Mouse (Mus musculus) MEL (cell line): ENCODE results near the gene Mtx1. TPM values are rescaled to one million over a fixed set of nuclear protein-coding genes. Genes with fewer than 3 reads are reported as not detected.

Experiments
- DNase-seq: peaks from one replicate; pipeline ENCODE4 v3.0.0; 2011; ENCODE audit warnings: low read depth, low spot score
- H3K27ac ChIP-seq: 2 replicates; pipeline ENCODE4 v1.5.1; 2012; ENCODE audit warnings: low read depth, mild to moderate bottlenecking, control low read depth, low read length, moderate library complexity; ENCODE audit not compliant: control insufficient read depth
- H3K27me3 ChIP-seq, 2 experiments: fragments of 150-350 bp in 1 of 2; sonication (generic) in 1 of 2; 2 replicates each; pipeline ENCODE4 v1.6.1; 2012; ENCODE audit warnings: low read length in 2 of 2, mild to moderate bottlenecking in 2 of 2, improper control_type of control experiment in 1 of 2, moderate library complexity in 1 of 2; ENCODE audit not compliant: insufficient read depth in 2 of 2, control insufficient read depth in 1 of 2
- H3K36me3 ChIP-seq, 2 experiments: 2 replicates each; pipeline ENCODE4 v1.6.1; 2012 to 2014; ENCODE audit warnings: low read length in 2 of 2, improper control_type of control experiment in 1 of 2, inconsistent platforms in 1 of 2, mild to moderate bottlenecking in 1 of 2; ENCODE audit not compliant: insufficient read depth in 2 of 2, control insufficient read depth in 1 of 2
- H3K4me1 ChIP-seq, 2 experiments: fragments of 150-350 bp in 1 of 2; sonication (generic) in 1 of 2; 2 replicates each; pipeline ENCODE4 v1.6.1; 2012; ENCODE audit warnings: low read length in 2 of 2, improper control_type of control experiment in 1 of 2, mild to moderate bottlenecking in 1 of 2; ENCODE audit not compliant: insufficient read depth in 2 of 2, control insufficient read depth in 1 of 2
- H3K4me3 ChIP-seq, 2 experiments: fragments of 150-350 bp in 1 of 2; sonication (generic) in 1 of 2; 2 replicates each; pipeline ENCODE4 v1.5.1; 2012; ENCODE audit warnings: low read depth in 2 of 2, low read length in 2 of 2, mild to moderate bottlenecking in 2 of 2, moderate library complexity in 2 of 2, control low read depth in 1 of 2, improper control_type of control experiment in 1 of 2; ENCODE audit not compliant: control insufficient read depth in 1 of 2, insufficient read depth in 1 of 2
- H3K79me2 ChIP-seq: 2 replicates; pipeline ENCODE4 v1.6.1; 2012; ENCODE audit warnings: mild to moderate bottlenecking, low read length, moderate library complexity; ENCODE audit not compliant: control insufficient read depth, poor library complexity, insufficient read depth
- H3K9ac ChIP-seq: 2 replicates; pipeline ENCODE4 v1.6.1; 2012; ENCODE audit warnings: low read depth, mild to moderate bottlenecking, control low read depth, low read length, moderate library complexity; ENCODE audit not compliant: control insufficient read depth, poor library complexity, severe bottlenecking
- H3K9me3 ChIP-seq: fragments of 150-350 bp; sonication (generic); replicated peaks from 2 replicates; pipeline ENCODE4 v1.6.1; 2012; ENCODE audit warnings: mild to moderate bottlenecking, low read length, improper control_type of control experiment, moderate library complexity; ENCODE audit not compliant: insufficient read depth
- BHLHE40 ChIP-seq: IDR thresholded peaks from 2 replicates; pipeline ENCODE4 v1.6.1; 2012; ENCODE audit warnings: low read depth, mild to moderate bottlenecking, inconsistent platforms, low read length, improper control_type of control experiment, borderline replicate concordance
- CTCF ChIP-seq, 3 experiments: IDR thresholded peaks in 2 of 3; conservative IDR thresholded peaks in 1 of 3; 2 replicates each; pipeline ENCODE4 v1.5.1; 2011 to 2012; ENCODE audit warnings: low read length in 3 of 3, low read depth in 2 of 3, mild to moderate bottlenecking in 2 of 3, improper control_type of control experiment in 1 of 3, inconsistent platforms in 1 of 3, mixed read lengths in 1 of 3, moderate library complexity in 1 of 3; ENCODE audit not compliant: control insufficient read depth in 1 of 3, insufficient read depth in 1 of 3, poor library complexity in 1 of 3, severe bottlenecking in 1 of 3
- ELF1 ChIP-seq: IDR thresholded peaks from 2 replicates; pipeline ENCODE4 v1.6.1; 2014; ENCODE audit warnings: low read depth, mild to moderate bottlenecking, inconsistent platforms, low read length, improper control_type of control experiment, moderate library complexity
- EP300 ChIP-seq, 2 experiments: IDR thresholded peaks; 2 replicates each; pipeline ENCODE4 v1.6.1; 2011; ENCODE audit warnings: improper control_type of control experiment in 2 of 2, low read length in 2 of 2, low read depth in 1 of 2, mild to moderate bottlenecking in 1 of 2
- GABPA ChIP-seq: IDR thresholded peaks from 2 replicates; pipeline ENCODE4 v1.6.1; 2012; ENCODE audit warnings: low read depth, mild to moderate bottlenecking, inconsistent platforms, low read length, improper control_type of control experiment, moderate library complexity
- JUND ChIP-seq: IDR thresholded peaks from 2 replicates; pipeline ENCODE4 v1.6.1; 2011; ENCODE audit warnings: low read depth, mild to moderate bottlenecking, improper control_type of control experiment, low read length
- MAFK ChIP-seq: IDR thresholded peaks from 2 replicates; pipeline ENCODE4 v1.6.1; 2011; ENCODE audit warnings: low read depth, mild to moderate bottlenecking, low read length, improper control_type of control experiment, borderline replicate concordance
- MEF2A ChIP-seq: IDR thresholded peaks from 2 replicates; pipeline ENCODE4 v1.6.1; 2014; ENCODE audit warnings: low read depth, mild to moderate bottlenecking, inconsistent platforms, low read length, improper control_type of control experiment; ENCODE audit not compliant: poor library complexity, insufficient replicate concordance, severe bottlenecking; ENCODE audit errors: extremely low read depth
- MYB ChIP-seq: IDR thresholded peaks from 2 replicates; pipeline ENCODE4 v1.6.1; 2011; ENCODE audit warnings: mild to moderate bottlenecking, low read depth, low read length, improper control_type of control experiment
- MYC ChIP-seq: IDR thresholded peaks from 2 replicates; pipeline ENCODE4 v1.6.1; 2011; ENCODE audit warnings: low read depth, mild to moderate bottlenecking, low read length, improper control_type of control experiment, moderate library complexity
- NELFE ChIP-seq: IDR thresholded peaks from 2 replicates; pipeline ENCODE4 v1.6.1; 2011; ENCODE audit warnings: low read depth, low read length, improper control_type of control experiment
- NRF1 ChIP-seq: IDR thresholded peaks from 2 replicates; pipeline ENCODE4 v1.6.1; 2014; ENCODE audit warnings: low read depth, mild to moderate bottlenecking, inconsistent platforms, low read length, improper control_type of control experiment, moderate library complexity; ENCODE audit not compliant: poor library complexity, insufficient read depth, severe bottlenecking
- POLR2AphosphoS2 ChIP-seq: IDR thresholded peaks from 2 replicates; pipeline ENCODE4 v1.6.1; 2011; ENCODE audit warnings: low read length, improper control_type of control experiment
- POLR2AphosphoS5 ChIP-seq: IDR thresholded peaks from 2 replicates; pipeline ENCODE4 v1.6.1; 2012; ENCODE audit warnings: low read depth, borderline replicate concordance, mild to moderate bottlenecking, inconsistent platforms, low read length, moderate library complexity, mixed read lengths
- RCOR1 ChIP-seq: IDR thresholded peaks from 2 replicates; pipeline ENCODE4 v1.6.1; 2012; ENCODE audit warnings: low read depth, mild to moderate bottlenecking, inconsistent platforms, low read length, improper control_type of control experiment
- SMC3 ChIP-seq: IDR thresholded peaks from 2 replicates; pipeline ENCODE4 v1.6.1; 2011; ENCODE audit warnings: low read depth, low read length, improper control_type of control experiment
- TBP ChIP-seq: IDR thresholded peaks from 2 replicates; pipeline ENCODE4 v1.8.0; 2011; ENCODE audit warnings: low read depth, low read length, improper control_type of control experiment
- USF1 ChIP-seq: IDR thresholded peaks from 2 replicates; pipeline ENCODE4 v1.6.1; 2014; ENCODE audit warnings: low read depth, mild to moderate bottlenecking, inconsistent platforms, low read length, improper control_type of control experiment, moderate library complexity
- USF2 ChIP-seq, 2 experiments: IDR thresholded peaks; 2 replicates each; pipeline ENCODE4 v1.6.1; 2011 to 2012; ENCODE audit warnings: improper control_type of control experiment in 2 of 2, low read length in 2 of 2, borderline replicate concordance in 1 of 2, inconsistent platforms in 1 of 2, low read depth in 1 of 2, mild to moderate bottlenecking in 1 of 2; ENCODE audit not compliant: insufficient read depth in 1 of 2
- polyA plus RNA-seq, 2 experiments: library from polyadenylated mRNA; stranded (reverse) in 1 of 2; unstranded in 1 of 2; fragments of >175 nt in 1 of 2; fragments of >200 nt in 1 of 2; gene quantifications; 2 replicates each; pipeline versions ENCODE4 v1.2.1 to v1.2.4; 2012; ENCODE audit warnings: low replicate concordance in 2 of 2, low read depth in 1 of 2; ENCODE audit not compliant: insufficient read length in 2 of 2, insufficient read depth in 1 of 2, missing spikeins in 1 of 2
- total RNA-seq: library from RNA; depleted of rRNA; stranded (reverse); fragments of 300-350 nt; gene quantifications from 2 replicates; pipeline ENCODE4 v1.2.3, GENCODE M21; 2012

The Mtx1 gene
- total and polyA plus RNA-seq, 3 experiments: 314 to 369 TPM; not detected in 1

- peak; percentile 70; the same call in 1 of the 2 replicates for TF ChIP-seq MAFK
- no peak for TF ChIP-seq USF1
Measured at GRCm38 (mm10) chr3:89233562-89234110, 6.7 kb upstream of the Mtx1 start (continued).

DNA sequence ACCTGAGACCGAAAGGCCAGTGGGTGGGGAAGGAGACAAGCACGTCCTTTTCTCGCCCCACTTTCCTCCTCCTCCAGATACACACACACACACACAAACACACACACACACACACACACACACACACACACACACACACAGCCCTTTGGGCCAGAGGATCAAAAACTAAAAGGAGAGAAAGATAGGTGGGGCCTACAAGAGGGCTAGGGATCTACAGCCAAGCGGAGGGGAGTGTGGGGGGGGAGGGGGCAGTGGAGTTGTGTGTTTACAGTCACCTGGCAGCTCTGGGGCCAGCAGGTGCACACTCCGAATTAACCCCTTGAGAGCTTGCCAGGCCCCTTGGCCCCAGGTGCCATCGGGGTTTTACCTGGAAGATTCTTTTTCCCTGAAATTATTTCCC lies 5.7 kb upstream of the Mtx1 start:
- Histone ChIP-seq H3K4me1 (peaks cover 7 to 20% of the 10 kb centered on the region in 2 experiments), H3K4me3 (no peak overlapping the region), H3K36me3 (peaks cover 0 to 14% of the 10 kb centered on the region in 2 experiments; a peak in 2 of 4 replicates), H3K9me3 (no peaks in the 10 kb centered on the region), H3K27ac (no peak overlapping the region), H3K79me2 (no peaks in the 10 kb centered on the region), H3K27me3 (no peaks in the 10 kb centered on the region), H3K9ac (no peak overlapping the region)
- TF ChIP-seq ELF1 (no peak), MEF2A (no peak), MAFK (no peak), JUND (no peak), USF2 (IDR thresholded peaks at IDR 0.05; ENCODE audit: borderline replicate concordance in 1 of 2, insufficient read depth in 1 of 2, low read depth in 1 of 2, low read length in 2 of 2) (no peak), CTCF (IDR thresholded peaks at IDR 0.05 in 2 of 3, conservative IDR thresholded peaks at IDR 0.05 in 1 of 3; ENCODE audit: control insufficient read depth in 1 of 3, insufficient read depth in 1 of 3, low read depth in 2 of 3, low read length in 3 of 3, poor library complexity in 1 of 3, severe bottlenecking in 1 of 3) (no peak), NRF1 (no peak), TBP (no peak), POLR2AphosphoS5 (no peak)
- no peak for DNase-seq

DNA sequence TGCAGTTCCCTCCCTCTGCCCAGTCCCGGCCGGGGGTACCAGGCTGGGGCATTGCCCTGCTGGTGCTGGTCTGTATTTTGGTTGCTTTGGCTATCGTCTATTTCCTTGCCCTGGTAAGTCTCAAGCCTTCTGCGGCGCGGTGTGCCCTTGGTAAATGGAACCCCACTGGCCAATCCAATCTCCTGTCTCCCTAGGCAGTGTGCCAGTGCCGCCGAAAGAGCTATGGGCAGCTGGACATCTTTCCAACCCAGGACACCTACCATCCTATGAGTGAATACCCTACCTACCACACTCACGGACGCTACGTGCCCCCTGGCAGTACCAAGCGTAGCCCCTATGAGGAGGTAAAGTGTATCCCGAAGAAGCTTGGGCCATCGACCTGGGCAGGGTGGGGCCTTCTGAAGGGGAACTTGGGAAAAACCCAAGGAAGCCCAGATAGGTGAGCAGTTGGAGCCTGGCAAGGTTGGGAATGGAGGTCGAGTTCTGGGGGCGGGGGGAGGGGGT lies 4.9 kb upstream of the Mtx1 start:
- Histone ChIP-seq H3K4me1 (peaks cover 7 to 26% of the 10 kb centered on the region in 2 experiments), H3K36me3 (peaks cover 0 to 14% of the 10 kb centered on the region in 2 experiments; a peak in 2 of 4 replicates), H3K27ac (no peak overlapping the region), H3K79me2 (no peaks in the 10 kb centered on the region), H3K4me3 (no peak overlapping the region), H3K27me3 (no peaks in the 10 kb centered on the region), H3K9ac (no peak overlapping the region), H3K9me3 (no peaks in the 10 kb centered on the region)
- DNase-seq: no peak
- no peak for TF ChIP-seq RCOR1
- TF ChIP-seq SMC3: no peak
- no peak for TF ChIP-seq BHLHE40
- TF ChIP-seq POLR2AphosphoS2: no peak
- TF ChIP-seq GABPA: no peak
- no peak for TF ChIP-seq MYC
- TF ChIP-seq NELFE: no peak
- TF ChIP-seq EP300 (IDR thresholded peaks at IDR 0.05; ENCODE audit: low read depth in 1 of 2, low read length in 2 of 2): no peak
- TF ChIP-seq MYB: no peak
- no peak for TF ChIP-seq JUND
- no peak for TF ChIP-seq CTCF (IDR thresholded peaks at IDR 0.05 in 2 of 3, conservative IDR thresholded peaks at IDR 0.05 in 1 of 3; ENCODE audit: control insufficient read depth in 1 of 3, insufficient read depth in 1 of 3, low read depth in 2 of 3, low read length in 3 of 3, poor library complexity in 1 of 3, severe bottlenecking in 1 of 3)
- no peak for TF ChIP-seq MEF2A
